Mouse (Mus musculus): ENCODE measurements around the gene Serpina9.

Serpina9 gene

DNA sequence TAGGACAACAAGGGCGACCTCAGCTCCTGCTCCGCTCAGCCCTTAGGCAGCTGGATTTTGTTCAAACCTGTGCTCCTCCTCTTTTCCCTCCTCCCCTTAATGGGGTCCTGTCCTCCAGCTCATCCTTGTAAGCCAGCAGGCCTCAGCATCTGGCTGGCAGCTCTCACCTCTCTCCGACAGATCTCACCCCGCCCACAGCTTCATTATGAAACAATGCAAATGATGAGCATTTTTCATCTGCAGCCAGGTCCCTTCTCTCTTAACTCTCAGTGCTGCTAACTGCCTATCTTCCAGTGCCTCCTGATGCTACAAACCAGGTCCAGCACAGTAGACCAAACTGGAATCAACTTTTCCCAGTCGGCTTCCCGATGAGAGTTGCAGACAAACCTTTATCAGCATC is at the start of gene Serpina9:
TSS of gene Serpina9 (minus strand) at position 136 of the 400 bp plus-strand sequence.
- DNase-seq: no peak

DNA sequence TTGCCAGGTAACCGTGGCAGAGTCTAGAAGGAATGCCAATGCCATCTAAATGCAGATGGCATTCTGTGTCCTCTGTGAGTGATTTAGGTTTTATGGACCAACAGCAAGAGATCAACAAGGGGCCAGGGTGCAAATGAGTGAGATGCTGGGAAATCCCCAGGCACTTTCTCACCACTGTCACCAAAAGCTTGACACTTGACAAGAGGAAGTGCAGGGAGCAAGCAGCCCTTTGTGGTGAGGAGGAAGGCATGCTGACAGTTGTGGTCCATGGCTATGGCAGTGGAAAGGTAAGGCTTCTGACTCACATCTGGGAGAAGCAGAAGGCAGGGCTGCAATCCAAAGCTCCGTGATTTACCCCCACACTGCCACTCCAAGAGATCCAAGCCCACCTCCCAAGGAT is 48.3 kb upstream of the Serpina9 start:
- DNase-seq: no peak

DNA sequence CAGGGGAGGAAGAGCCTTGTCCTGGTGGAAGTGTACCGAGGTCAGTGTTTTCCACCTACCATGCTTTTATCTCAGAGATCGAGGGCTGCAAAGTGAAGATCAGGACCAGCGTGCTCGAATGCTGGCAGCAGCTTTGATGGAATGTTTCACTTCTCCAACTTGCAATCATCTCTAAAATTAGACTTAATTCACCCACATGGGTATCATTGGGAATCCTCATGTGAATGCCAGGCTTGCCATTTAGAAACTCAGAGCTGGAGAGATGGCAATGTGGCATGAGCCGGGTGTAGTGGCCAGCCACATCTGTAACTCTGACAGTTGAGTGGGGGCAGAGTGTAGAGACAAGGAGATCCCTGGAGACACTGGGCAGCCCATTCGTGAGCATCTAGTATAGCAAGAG is 46.6 kb upstream of the Serpina9 start:
- no peak for DNase-seq

DNA sequence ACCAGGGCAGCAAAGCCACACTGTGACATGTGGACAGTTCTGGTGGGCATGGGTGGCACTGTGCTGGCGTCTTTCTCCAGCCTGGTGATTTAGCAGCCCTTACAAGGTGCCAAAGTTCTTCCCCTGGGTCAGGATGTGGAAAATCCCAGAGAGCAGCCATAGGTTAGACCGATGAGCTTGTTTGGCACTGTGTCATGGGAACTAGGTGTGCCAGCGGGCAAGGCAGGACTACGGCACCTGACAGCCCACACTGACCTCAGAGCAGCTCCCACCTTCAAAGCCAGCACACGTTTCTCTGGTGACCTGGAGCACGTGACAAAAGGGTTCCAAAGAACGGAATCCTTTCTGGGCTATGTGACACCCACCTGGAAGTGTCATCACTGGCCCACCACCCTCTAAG is 44.0 kb upstream of the Serpina9 start:
- DNase-seq: no peak

DNA sequence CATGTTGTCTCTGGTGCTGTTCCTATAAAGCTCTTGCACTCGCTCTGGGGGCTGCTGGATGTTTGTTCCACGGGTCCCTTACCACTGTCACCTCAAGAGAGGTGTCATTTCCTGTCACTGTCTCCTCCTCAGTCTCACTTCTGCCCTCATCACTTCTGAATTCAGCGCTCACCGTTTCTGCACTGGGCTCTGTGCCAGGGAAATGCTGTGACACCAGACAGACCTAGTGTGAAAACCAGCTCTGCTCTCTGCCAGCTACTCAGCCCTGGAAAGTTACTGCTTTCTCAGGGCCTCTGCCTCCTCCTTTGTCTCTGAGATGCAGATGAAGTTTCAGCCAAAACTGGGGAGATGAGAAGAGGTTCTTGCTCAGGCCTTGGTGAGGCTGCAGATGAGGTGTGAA is 43.5 kb upstream of the Serpina9 start:
- DNase-seq: no peak

DNA sequence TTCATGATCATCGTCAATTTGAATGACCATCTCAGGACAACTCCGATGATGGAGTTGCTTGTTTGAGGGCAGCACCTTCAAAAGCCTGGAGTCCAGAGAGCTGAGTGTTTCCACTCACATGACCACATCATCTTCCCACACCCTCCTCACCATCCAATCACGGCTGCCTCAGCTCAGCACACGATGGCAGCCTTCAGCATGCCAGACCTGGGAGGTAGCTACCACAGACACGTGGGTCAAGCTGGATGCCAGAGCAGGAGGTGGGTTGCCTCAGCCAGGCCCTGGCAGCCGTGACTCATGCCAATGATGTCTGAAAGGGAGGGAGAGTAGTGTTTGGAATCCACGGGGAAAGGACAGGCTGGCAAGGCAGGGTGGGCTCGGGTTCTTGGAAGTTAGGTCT is 42.2 kb upstream of the Serpina9 start:
- no peak for DNase-seq

DNA sequence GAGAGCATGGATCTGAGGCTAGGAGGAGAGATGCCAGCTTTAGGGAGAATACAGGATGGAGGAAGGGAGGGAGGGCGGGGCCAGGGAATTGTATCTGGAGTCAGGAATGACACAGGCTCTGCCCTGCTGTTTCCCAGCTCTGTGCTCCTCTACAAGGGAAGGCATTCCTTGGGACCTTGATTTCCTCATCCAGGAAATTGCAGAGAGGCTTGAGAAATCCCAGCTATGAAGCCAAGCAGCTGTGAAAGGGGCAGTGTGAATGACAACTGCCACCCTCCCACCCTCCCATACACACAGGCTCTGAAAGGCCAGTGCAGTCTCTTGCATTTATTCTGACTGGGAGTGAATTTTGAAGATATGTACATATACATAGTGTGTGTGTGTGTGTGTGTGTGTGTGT is 40.4 kb upstream of the Serpina9 start:
- DNase-seq: no peak

DNA sequence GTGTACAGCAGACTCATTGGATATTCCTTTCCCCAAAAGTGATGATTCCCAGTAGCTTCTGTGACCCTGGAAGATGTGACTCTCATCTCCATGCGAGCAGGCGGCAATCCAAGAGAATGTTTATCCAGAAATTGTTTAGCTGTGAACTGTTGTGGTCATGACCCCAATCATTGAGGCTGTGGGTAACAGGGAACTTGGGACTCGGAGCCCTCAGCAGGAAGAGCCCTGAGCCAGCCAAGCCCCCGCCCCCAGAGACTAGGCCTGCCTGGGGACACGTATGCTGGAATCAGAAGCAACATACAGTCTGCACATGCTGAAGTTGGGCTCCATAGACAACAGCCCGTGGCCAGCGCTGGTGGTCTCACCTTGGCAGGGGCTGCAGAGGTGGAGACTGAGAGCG is 32.2 kb upstream of the Serpina9 start:
- DNase-seq: no peak

DNA sequence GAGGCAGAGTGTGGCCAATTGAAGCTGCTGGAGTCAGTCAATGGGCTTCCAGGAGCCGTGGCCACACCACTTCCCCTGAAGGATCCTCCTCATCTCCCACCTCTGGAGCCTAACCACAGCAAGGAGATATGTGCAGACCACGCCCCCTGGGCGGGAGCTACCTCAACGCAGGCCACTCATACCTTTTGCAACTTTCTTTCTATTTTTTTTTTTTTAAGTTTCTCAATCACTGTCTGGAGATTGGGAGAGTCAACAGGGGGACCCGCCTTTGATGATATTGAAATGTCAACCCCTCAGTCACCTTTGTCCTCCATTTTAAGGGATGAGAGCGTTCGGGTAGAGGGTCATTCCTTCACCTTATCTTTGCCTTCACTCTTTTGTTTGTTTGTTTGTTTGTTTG is 30.8 kb upstream of the Serpina9 start, which contains the start of gene Serpina12:
TSS of gene Serpina12 (minus strand) at position 101 of the 400 bp plus-strand sequence.
- DNase-seq: no peak

DNA sequence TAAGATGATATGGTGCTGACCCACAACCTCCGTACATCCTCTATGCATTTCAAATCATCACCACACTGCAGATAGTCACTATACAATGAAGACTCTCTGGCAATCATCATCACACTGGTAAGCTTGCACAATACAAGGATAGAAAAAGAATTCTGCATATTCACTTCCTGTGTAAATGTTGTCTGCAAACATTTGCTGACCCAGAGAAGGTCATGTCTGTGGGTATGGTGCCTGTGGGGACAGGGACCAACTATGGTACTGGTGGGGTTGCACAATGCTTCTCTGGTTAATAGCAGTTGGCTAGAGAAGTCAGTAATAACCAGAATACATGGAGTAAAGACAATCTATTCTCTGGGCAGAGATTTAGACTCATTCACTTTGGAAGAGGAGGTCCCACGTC is 29.2 kb upstream of the Serpina9 start:
- no peak for DNase-seq

DNA sequence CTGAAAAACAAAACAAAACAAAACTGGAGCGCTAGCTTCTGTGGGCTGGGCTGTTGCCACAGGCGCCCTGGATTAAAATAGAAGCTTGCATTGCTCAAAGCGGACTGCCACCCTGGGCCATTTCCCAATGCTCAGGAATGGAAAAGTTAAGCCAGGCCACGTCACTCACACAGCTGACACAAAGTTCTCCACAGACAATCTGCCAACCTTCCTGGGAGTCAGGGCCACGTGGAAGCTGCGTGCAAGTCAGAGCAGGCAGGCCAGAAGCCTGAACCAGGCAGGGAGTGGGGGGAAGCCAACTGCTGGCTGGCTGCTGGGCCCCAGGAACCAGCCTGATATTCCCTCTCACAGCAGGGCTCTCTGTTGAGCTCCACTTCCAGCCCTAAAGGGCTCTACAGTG is 27.8 kb upstream of the Serpina9 start:
- DNase-seq: peak; percentile 1

DNA sequence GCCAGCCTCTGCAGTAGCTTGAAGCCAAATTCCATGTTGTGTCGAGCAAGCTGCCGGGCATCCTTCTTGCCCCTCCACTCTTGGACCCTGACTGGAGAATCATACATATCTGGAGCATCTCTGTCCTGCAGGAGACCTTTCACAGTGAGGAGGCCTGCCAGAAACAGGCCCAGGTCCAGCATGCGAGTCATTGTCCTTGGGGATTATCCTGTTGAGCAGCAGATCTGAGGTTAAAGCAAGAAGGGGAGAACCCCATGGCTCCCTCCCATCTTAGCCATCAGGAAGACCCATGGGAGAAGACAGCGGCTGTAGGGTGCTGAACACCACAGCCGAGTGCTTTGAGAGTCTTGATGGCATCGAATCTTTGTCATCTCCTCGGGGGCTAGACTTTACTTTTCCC is 24.6 kb upstream of the Serpina9 start:
- no peak for DNase-seq

DNA sequence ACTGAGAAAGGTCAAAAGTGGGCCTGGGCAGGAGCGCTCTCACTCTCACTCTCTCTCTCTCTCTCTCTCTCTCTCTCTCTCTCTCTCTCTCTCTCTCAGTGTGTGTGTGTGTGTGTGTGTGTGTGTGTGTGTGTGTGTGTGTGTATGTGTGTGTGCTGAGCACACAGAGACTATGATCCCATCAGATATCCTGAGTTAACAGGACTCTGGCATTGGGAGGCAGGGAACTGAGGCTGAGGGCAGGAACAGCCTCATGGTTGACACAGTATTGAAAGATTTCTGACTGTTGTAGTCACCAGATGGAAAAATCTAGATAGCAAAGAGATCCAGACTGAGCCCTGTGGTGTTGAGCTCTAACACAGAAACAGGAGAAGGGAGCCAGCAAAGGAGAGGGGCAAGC is 20.2 kb upstream of the Serpina9 start:
- no peak for DNase-seq

DNA sequence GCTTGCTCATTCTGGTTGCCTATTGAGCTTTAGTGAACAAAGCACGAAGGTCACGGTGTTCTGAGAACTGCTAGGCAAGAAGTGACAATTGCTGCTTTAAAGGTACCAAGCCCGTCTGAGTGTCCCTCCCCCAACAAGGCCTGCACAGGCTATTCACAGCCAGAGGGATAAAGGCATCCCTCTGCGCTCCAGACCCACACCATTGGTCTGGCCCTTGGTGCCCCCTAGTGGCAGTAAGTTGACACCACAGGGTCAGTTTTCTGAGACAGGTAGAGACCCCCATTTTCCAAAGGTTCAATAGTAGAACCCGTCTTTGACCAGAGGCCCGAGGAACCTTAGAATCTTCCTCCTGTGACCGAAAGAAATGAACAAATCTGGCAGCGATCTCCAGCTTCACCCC is 16.4 kb upstream of the Serpina9 start:
- DNase-seq: peak; percentile 1

DNA sequence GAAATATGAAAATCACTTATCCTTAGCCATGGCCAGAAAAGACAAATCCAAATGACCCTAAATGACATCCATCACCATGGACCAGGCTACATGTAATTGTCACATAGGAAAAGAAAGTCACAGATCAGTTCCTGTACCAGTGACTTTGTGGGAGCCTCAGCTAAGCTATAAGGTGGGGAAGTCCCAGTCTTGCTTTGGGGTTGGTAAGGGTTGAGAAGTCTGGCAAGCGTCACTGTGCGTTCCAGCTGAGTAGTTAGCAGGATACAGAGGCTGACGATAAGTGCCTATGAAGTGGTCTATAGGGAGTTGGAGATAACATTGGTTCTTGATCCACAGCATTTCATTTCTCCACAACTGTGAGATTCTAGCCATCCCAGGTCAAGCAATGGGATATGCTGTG is 1.7 kb upstream of the Serpina9 start:
- no peak for DNase-seq

DNA sequence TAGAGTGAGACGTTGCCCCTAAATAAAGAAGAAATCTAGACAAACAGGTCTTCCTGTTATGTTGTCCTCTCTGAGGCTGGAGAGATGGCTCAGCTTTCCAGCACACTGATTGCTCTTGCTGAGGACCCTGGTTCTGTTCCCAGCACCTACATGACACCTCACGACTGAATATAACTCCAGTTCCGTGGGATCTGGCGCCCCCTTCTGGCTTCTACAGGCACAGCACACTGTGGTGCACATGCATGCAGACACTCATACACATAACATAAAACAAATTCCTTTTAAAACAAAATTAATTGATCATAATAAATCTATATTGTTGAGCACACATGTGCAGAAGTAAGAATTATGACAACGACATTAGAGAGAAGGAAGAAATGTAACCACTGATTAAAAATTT is 8.9 kb downstream of the Serpina9 start:
- DNase-seq: no peak

DNA sequence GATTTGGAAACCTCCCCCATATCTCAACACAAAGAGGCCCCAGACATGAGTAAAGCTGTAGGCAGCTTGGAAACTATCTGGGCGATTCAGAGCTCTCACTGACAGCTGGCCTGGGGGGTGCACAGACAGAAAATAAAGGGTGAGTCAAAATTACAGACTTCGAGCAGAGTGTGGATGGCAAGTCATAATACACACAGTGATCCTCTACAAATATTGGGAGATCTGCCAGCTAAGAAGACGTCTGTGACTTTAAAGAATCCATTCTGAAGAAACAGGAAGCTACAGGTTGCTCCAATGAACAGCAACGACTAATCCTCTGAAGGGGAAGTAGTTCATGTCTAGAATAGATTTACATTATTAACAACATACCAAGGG is 10.3 kb downstream of the Serpina9 start:
- no peak for DNase-seq

DNA sequence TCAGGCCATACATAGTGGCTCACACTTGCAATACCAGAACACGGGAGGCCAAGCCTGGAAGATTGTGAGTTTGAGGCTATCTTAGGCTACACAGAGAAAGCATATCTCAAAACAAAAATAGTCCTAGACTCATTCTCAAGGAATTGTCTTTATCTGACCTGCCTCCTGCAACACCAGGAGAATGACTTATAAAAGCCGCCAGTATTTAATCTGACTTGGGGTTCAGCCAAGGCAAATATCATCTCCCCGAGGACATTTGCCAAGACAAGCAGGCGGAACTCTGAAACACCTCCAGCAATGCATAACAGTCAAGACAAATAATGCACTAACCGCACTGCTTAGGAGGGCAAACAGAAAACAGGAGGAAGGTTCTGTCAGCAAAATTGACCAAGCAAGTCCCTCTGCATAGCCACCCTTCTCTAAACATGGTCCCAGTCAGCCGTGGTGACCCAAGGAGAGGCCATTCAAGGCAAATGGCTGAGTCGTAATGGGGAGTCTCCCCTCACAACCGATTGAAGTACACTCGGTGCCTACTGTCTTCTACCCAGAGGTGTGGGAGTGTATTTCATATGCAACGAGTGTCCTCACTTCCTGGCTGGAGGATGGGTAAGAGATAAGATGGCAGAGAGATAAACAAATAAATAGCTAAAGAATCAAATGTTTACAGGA is 10.9 kb downstream of the Serpina9 start:
- no peak for DNase-seq

DNA sequence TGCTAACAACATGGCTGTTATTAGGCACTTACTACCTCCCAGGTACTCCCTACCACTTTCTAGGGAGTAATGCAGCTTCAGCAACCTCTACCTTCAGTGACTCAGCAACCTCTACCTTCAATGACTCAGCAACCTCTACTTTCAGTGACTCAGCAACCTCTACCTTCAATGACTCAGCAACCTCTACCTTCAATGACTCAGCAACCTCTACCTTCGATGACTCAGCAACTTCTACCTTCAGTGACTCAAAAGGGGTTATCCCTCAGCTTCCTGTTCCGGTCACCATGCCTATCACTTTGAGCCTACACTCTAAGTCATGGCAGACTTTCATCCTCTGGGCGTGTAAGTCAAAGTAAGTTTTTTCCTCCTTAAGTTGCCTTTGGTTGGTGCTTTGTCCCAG is 13.0 kb downstream of the Serpina9 start:
- DNase-seq: no peak

DNA sequence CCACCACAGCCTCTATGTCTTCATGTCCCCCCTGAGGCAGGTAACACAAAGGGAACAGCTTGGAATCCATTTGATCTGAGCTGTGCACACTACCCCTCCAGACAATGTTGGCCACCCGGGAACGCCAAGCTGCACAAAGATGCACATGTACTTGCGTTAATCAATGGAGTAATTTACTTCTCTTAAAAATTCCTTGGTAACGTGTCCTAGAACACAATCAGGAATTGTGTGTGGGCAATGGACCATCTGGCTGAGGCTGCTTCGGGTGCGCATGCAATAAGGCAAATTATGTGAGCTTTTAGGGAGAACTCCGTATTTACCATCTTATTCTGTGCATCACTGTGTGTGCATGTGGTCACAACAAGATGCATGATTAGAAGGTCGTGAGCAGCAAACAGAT is 13.9 kb downstream of the Serpina9 start:
- DNase-seq: no peak

DNA sequence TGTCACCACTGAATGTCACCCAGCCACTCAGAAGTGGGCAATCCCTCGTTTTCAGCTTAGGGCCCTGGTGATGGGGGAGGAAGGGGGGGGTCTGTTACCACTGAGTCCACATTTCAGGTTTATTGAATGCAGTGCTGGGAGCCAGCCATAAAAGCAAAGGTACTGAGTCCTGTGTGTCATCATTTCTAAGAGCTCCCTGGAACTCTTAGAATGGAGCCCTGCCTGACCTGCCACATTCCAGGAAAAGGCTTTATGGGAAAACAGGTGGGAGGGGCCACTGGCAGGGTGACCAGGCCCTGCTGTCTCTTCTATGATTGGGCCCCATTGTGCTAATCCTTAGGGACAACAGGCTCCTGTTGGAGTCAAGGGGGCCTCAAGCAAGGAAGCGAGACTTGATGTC is 17.0 kb downstream of the Serpina9 start:
- DNase-seq: no peak

DNA sequence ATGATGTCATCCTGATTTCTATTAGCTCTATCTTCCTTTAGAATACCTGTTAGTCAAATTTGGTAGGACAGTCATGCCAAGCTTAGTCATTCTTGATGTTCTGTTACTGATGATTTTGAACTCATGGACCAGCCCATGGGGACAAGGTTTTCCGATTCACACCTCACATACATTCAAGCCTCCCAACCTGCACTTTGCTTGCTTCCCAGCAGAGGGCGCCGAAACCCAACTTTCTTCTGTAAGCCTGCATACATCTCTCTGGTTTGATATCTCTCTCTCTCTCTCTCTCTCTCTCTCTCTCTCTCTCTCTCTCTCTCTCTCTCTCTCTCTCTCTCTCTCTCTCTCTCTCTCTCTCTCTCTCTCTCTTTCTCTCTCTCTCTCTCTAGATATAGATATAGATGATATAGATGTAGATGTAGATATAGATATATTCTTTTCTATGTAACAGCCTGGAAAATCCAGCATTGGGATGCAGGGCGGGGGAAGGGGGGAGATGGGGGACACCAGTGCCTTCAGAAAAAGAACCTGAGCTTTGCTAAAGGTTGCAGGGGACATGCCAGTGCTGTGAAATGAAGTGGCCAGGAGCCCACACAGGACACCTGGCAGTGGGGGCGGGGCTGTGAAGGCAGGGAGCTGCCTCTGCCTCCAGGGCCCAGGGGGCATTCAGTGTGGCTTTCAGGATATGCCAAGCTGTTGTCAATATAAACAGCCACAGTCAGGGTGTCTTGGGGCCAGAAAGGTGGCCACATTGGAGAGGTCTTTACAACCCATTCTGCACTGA is 18.1 kb downstream of the Serpina9 start:
- peak; percentile 70 for DNase-seq

DNA sequence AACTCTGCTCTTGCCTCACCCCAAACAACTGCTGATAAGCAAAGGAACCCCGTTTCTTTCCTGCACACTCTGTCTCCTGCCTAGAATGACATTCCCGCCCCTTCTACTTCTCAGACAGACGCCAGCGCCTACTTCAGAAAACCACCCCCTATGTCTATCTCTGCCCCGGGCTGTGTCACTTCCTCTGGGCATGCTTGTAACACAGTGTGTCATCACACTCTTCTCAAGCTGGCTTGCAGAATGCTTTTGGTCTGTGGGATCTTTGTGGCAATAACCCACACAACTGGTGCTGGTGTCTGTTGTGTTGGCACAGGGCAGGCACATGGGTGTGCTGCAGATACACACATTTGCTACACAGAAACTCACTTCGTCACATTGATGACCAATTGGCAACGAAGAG is 20.6 kb downstream of the Serpina9 start:
- DNase-seq: no peak

DNA sequence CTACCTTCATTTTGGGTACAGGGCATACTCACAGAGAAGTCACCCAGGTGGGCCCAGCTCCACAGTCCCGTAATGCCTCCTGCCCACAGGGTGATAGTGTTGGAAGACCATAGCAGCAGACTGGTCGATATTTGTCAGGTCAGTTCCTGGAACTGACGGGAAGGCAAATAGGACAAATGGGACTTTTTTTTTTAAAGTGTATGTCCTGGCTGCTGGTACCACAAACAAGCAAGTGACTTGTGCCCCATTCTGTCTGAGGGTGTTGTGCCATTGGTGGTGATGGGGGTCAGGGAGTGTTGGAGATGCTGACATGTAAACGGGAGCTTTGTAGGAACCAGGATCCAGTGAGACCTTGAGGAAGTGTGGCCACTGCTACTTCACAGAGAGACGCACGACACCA is 23.7 kb downstream of the Serpina9 start, which contains the start of gene Serpina11:
TSS of gene Serpina11 (minus strand) at position 101 of the 400 bp plus-strand sequence.
- no peak for DNase-seq

DNA sequence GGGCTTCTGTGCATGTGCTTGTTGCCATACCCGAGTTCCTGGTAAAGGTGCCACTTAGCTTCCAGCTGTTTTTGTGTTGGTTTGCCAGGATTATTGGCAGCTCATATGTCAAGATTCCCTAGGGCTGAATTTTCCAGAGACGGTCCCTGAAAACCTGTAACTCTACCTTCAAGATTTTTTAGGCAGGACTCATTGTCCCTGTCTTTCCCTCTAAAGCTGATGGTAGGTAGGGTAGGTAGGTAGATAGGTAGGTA is 24.1 kb downstream of the Serpina9 start:
- no peak for DNase-seq

Data from cerebellum, adult 8-10 months (tissue).